Mouse (Mus musculus) embryonic facial prominence, embryonic 14.5 days (tissue): ENCODE data around the gene Gm20518. TPM values are rescaled to one million over a fixed set of nuclear protein-coding genes. Genes with fewer than 3 reads are reported as not detected.
A peak's percentile ranks its signal among the peaks of the same experiment; 100 is the strongest.

Source experiments
- ATAC-seq: fragments of 200-750 bp; cut with Nextera tagmentation; 2 replicates; pipeline ENCODE4 v1.8.0; 2017; ENCODE audit warnings: low read depth, moderate number of reproducible peaks, moderate TSS enrichment
- DNase-seq: peaks from one replicate; pipeline ENCODE4 v3.0.0-alpha.2; 2015; ENCODE audit warnings: low spot score
- H3K27ac ChIP-seq: fragments of 300-500 bp; sonication (generic); replicated peaks from 2 replicates; pipeline ENCODE4 v1.5.1; 2014; ENCODE audit warnings: low read depth, mild to moderate bottlenecking, low read length, moderate library complexity
- H3K27me3 ChIP-seq: fragments of 300-500 bp; sonication (generic); replicated peaks from 2 replicates; pipeline ENCODE4 v1.6.1; 2014; ENCODE audit warnings: low read length; ENCODE audit not compliant: control insufficient read depth, insufficient read depth
- H3K36me3 ChIP-seq: fragments of 300-500 bp; sonication (generic); 2 replicates; pipeline ENCODE4 v1.6.1; 2014; ENCODE audit warnings: low read length, mixed read lengths; ENCODE audit not compliant: control insufficient read depth, insufficient read depth
- H3K4me1 ChIP-seq: fragments of 300-500 bp; sonication (generic); 2 replicates; pipeline ENCODE4 v1.6.1; 2014; ENCODE audit warnings: antibody characterized with exemption, low read length; ENCODE audit not compliant: control insufficient read depth, insufficient read depth
- H3K4me2 ChIP-seq: fragments of 300-500 bp; sonication (generic); 2 replicates; pipeline ENCODE4 v1.6.1; 2014; ENCODE audit warnings: low read depth, mild to moderate bottlenecking, low read length, moderate library complexity, mixed read lengths
- H3K4me3 ChIP-seq: fragments of 300-500 bp; sonication (generic); 2 replicates; pipeline ENCODE4 v1.5.1; 2014; ENCODE audit warnings: low read depth, mild to moderate bottlenecking, low read length
- H3K9ac ChIP-seq: fragments of 300-500 bp; sonication (generic); 2 replicates; pipeline ENCODE4 v1.6.1; 2014; ENCODE audit warnings: low read depth, mild to moderate bottlenecking, low read length, moderate library complexity, mixed read lengths
- H3K9me3 ChIP-seq: fragments of 300-500 bp; sonication (generic); 2 replicates; pipeline ENCODE4 v1.6.1; 2016; ENCODE audit warnings: low read length; ENCODE audit not compliant: control insufficient read depth
- WGBS: fragments of 180-500 bp; shearing (Covaris S2); extraction: QIAGEN DNeasy Blood & Tissue Kit; methylation state at CpG from one replicate; pipeline ENCODE4 v1.1.7; 2014; 5-methylcytosine and 5-hydroxymethylcytosine counted together
- polyA plus RNA-seq: library from polyadenylated mRNA; unstranded; fragments of >200 nt; fragmentation: Nextera tagmentation; extraction: Ambion mirVana; gene quantifications from 2 replicates; pipeline ENCODE4 v1.2.1, GENCODE M21; 2014

The Gm20518 gene
- polyA plus RNA-seq, 1 experiment from 2014 or later = 0.19 TPM

- peaks cover 37% of the 10 kb centered on the region for H3K36me3 ChIP-seq
- no peaks in the 10 kb centered on the region for H3K9me3 ChIP-seq
- 90% methylated on average over 2 of the region's 2 CpGs for WGBS
- H3K4me2 ChIP-seq = no peak overlapping the region
- H3K4me1 ChIP-seq = no peaks in the 10 kb centered on the region
- no peak overlapping the region for H3K27ac ChIP-seq
- H3K4me3 ChIP-seq = no peak overlapping the region
- ATAC-seq (no peak), DNase-seq (no peak)
- H3K27me3 ChIP-seq = no peaks in the 10 kb centered on the region
- no peak overlapping the region for H3K9ac ChIP-seq
These were observed 26.2 kb downstream of the Gm20518 start for GRCm38 (mm10) chr16:17865293-17865692.

GRCm38 (mm10) chr16:17858592-17858991 is 32.9 kb downstream of the Gm20518 start:
- no peak overlapping the region for H3K4me2 ChIP-seq
- H3K9ac ChIP-seq = no peak overlapping the region
- no peaks in the 10 kb centered on the region for H3K9me3 ChIP-seq
- H3K4me1 ChIP-seq = no peaks in the 10 kb centered on the region
- H3K36me3 ChIP-seq = peaks cover 65% of the 10 kb centered on the region
- no peaks in the 10 kb centered on the region for H3K27me3 ChIP-seq
- H3K4me3 ChIP-seq = no peak overlapping the region
- ATAC-seq = peak; percentile 81
- peak; percentile 14 for DNase-seq
- no peak overlapping the region for H3K27ac ChIP-seq

GRCm38 (mm10) chr16:17857157-17857556 is 34.3 kb downstream of the Gm20518 start:
- peaks cover 79% of the 10 kb centered on the region for H3K36me3 ChIP-seq
- H3K4me3 ChIP-seq = no peak overlapping the region
- no peak for DNase-seq
- ATAC-seq = no peak
- H3K27me3 ChIP-seq = no peaks in the 10 kb centered on the region
- H3K4me1 ChIP-seq = no peaks in the 10 kb centered on the region
- no peak overlapping the region for H3K9ac ChIP-seq
- H3K27ac ChIP-seq = no peak overlapping the region
- no peak overlapping the region for H3K4me2 ChIP-seq
- no peaks in the 10 kb centered on the region for H3K9me3 ChIP-seq
- WGBS = 90% methylated on average over 7 of the region's 7 CpGs

GRCm38 (mm10) chr16:17853263-17853662 is 38.2 kb downstream of the Gm20518 start:
- no peak for DNase-seq

GRCm38 (mm10) chr16:17851860-17852259 is 39.6 kb downstream of the Gm20518 start:
- Histone ChIP-seq H3K27me3 (no peaks in the 10 kb centered on the region), H3K4me3 (no peak overlapping the region), H3K4me2 (no peak overlapping the region), H3K27ac (no peak overlapping the region), H3K9me3 (no peaks in the 10 kb centered on the region), H3K4me1 (no peaks in the 10 kb centered on the region), H3K9ac (no peak overlapping the region), H3K36me3 (peaks cover 93% of the 10 kb centered on the region)
- DNase-seq (no peak), ATAC-seq (no peak)
- WGBS = 87% methylated on average over 1 of the region's 1 CpGs

More at GRCm38 (mm10) chr16:17853263-17853662, 38.2 kb downstream of the Gm20518 start:
- Histone ChIP-seq H3K27me3 (no peaks in the 10 kb centered on the region), H3K4me2 (no peak overlapping the region), H3K9ac (no peak overlapping the region), H3K4me3 (no peak overlapping the region), H3K4me1 (no peaks in the 10 kb centered on the region), H3K9me3 (no peaks in the 10 kb centered on the region), H3K27ac (no peak overlapping the region), H3K36me3 (peaks cover 94% of the 10 kb centered on the region)
- no peak for ATAC-seq
- 79% methylated on average over 2 of the region's 2 CpGs for WGBS

GRCm38 (mm10) chr16:17851331-17851730 is 40.1 kb downstream of the Gm20518 start:
- Histone ChIP-seq H3K9me3 (no peaks in the 10 kb centered on the region), H3K4me3 (no peak overlapping the region), H3K4me2 (no peak overlapping the region), H3K9ac (no peak overlapping the region), H3K27me3 (no peaks in the 10 kb centered on the region), H3K27ac (no peak overlapping the region), H3K4me1 (no peaks in the 10 kb centered on the region), H3K36me3 (peaks cover 92% of the 10 kb centered on the region)
- 94% methylated on average over 5 of the region's 5 CpGs for WGBS
- DNase-seq (no peak), ATAC-seq (no peak)

- Histone ChIP-seq H3K9ac (no peak overlapping the region), H3K4me3 (no peak overlapping the region), H3K27ac (no peak overlapping the region), H3K4me2 (no peak overlapping the region), H3K9me3 (no peaks in the 10 kb centered on the region), H3K4me1 (no peaks in the 10 kb centered on the region), H3K27me3 (no peaks in the 10 kb centered on the region), H3K36me3 (peaks cover 94% of the 10 kb centered on the region)
- WGBS = 79% methylated on average over 6 of the region's 6 CpGs
- no peak for DNase-seq
- no peak for ATAC-seq
These were observed 42.0 kb downstream of the Gm20518 start for GRCm38 (mm10) chr16:17849486-17849885.

GRCm38 (mm10) chr16:17848928-17849327 is 42.5 kb downstream of the Gm20518 start:
- Histone ChIP-seq H3K27me3 (no peaks in the 10 kb centered on the region), H3K4me1 (no peaks in the 10 kb centered on the region), H3K9ac (no peak overlapping the region), H3K27ac (no peak overlapping the region), H3K36me3 (peaks cover 94% of the 10 kb centered on the region), H3K4me3 (no peak overlapping the region), H3K9me3 (no peaks in the 10 kb centered on the region), H3K4me2 (no peak overlapping the region)
- WGBS = 32% methylated on average over 1 of the region's 1 CpGs
- ATAC-seq = no peak
- peak; percentile 78 for DNase-seq

- WGBS = 94% methylated on average over 6 of the region's 6 CpGs
- ATAC-seq (no peak), DNase-seq (no peak)
- no peak overlapping the region for H3K4me2 ChIP-seq
- no peaks in the 10 kb centered on the region for H3K9me3 ChIP-seq
- no peak overlapping the region for H3K27ac ChIP-seq
- H3K4me1 ChIP-seq = no peaks in the 10 kb centered on the region
- no peak overlapping the region for H3K9ac ChIP-seq
- no peak overlapping the region for H3K4me3 ChIP-seq
- no peaks in the 10 kb centered on the region for H3K27me3 ChIP-seq
- H3K36me3 ChIP-seq = peaks cover 96% of the 10 kb centered on the region
These were observed 43.0 kb downstream of the Gm20518 start for GRCm38 (mm10) chr16:17848431-17848830.
